Mouse (Mus musculus) spleen, adult 2 months (tissue): Measurements from ENCODE around the gene Prkce.

ENCODE experiments used
- CTCF ChIP-seq: fragments of 200-500 bp; IDR thresholded peaks from 2 replicates; pipeline ENCODE4 v1.5.1; 2011; ENCODE audit warnings: mild to moderate bottlenecking, inconsistent platforms; ENCODE audit not compliant: insufficient read depth, insufficient read length, insufficient replicate concordance; ENCODE audit errors: extremely low read depth
- POLR2A ChIP-seq: fragments of 200-500 bp; IDR thresholded peaks from 2 replicates; pipeline ENCODE4 v1.6.1; 2011; ENCODE audit warnings: low read depth, low read length, inconsistent platforms

DNA sequence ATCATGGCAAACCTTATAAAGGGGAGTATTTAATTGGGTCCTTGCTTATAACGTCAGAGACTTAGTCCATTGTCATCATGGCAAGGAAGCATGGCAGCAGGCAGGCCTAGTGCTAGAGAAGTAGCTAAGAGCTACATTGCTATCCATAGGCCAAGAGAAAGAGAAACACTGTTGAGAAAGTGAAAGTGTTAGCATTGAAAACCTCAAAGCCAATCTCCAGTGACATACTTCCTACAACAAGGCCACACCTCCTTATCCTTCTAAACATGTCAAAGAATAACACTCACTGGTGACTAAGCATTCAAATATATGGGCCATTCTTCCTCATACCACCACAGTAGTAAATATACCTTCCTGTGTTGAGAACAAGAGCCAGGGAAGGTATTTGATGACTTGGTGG is 20.2 kb downstream of the Prkce start:
- TF ChIP-seq POLR2A (no peak), CTCF (no peak)
